Mouse (Mus musculus) NIH3T3 (cell line): ENCODE measurements around the gene H2afy.
A peak's percentile ranks its signal among the peaks of the same experiment; 100 is the strongest.
"Not testable (repeated sequence)": the region's sequence is repeated elsewhere in the genome, so short reads cannot be mapped to it uniquely, and the experiment has no call there.

Experiments used
- DNase-seq: peaks from one replicate; pipeline ENCODE4 v3.0.0-alpha.2; 2012; ENCODE audit warnings: low read depth

H2afy gene

GRCm38 (mm10) chr13:56071586-56072267, 64.4 kb downstream of the H2afy start:
- no peak for DNase-seq

DNA sequence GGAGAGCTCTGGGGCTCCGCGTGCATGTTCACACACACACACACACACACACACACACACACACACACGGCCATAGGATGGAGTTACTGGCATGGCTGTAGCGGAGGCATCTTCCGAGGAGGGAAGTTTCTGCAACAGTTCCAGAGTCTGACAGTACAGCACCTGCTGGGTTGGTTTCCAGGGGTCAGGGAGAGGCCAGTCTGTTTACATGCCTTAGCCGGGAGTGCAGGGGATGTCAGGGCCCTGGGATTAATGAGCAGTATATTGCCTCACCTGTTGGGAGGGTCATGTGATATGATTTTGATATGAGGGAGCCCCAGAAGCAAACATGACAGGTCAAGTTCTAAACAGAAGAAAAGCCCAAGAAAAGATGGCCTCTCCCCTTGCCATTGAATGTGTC, 66.5 kb downstream of the H2afy start:
- no peak for DNase-seq

GRCm38 (mm10) chr13:56068517-56068916, 67.6 kb downstream of the H2afy start:
- DNase-seq, result no peak

DNA sequence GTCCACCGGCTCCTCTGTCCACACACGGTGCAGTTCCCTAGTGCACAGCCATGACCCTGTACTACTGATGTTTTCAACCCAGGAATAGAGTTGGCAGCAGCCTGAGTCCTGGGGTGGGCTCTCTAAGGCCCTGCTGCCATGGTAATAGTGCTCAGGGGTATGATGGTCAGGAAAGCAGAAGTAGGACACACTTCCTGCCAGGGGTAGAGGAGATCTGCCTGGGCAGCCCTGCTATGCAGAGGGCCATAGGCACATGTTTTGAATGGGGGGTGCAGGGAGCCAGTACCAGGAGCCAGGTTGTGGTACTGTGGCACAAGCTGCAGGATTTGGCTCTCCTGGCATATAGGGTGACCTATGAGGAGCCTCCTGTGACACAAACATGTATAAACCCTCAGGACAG, 69.3 kb downstream of the H2afy start:
- DNase-seq, result no peak

GRCm38 (mm10) chr13:56066152-56066551, 70.0 kb downstream of the H2afy start:
- DNase-seq, result no peak

GRCm38 (mm10) chr13:56057761-56058160, 78.4 kb downstream of the H2afy start:
- DNase-seq, result no peak

GRCm38 (mm10) chr13:56055720-56056119, 80.4 kb downstream of the H2afy start:
- DNase-seq, result no peak

DNA sequence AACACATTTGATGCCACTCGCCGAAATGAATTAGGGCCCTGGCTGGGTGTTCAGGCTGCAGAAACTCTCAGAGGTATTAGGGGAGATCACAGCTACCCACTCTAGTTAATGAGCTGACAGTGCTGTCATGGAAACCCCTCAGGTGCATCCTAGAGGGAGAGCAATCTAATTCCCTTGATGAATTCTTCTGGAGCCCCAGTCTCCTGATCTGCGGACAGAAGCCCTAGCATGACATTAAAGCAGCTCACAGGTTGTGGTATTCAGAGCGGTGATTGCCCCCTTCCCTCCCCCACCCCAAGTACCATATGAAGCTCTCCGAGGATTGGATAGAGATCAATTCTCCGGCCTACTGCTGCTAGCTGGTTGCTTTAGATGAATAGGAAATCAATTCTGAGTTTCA, 82.1 kb downstream of the H2afy start:
- no peak for DNase-seq

GRCm38 (mm10) chr13:56052781-56053180, 83.4 kb downstream of the H2afy start:
- peak; percentile 7 for DNase-seq

- DNase-seq, result peak; percentile 28
Observed at GRCm38 (mm10) chr13:56050246-56050645, 85.9 kb downstream of the H2afy start.

- no peak for DNase-seq
Observed at GRCm38 (mm10) chr13:56042221-56042620, 93.9 kb downstream of the H2afy start.

DNA sequence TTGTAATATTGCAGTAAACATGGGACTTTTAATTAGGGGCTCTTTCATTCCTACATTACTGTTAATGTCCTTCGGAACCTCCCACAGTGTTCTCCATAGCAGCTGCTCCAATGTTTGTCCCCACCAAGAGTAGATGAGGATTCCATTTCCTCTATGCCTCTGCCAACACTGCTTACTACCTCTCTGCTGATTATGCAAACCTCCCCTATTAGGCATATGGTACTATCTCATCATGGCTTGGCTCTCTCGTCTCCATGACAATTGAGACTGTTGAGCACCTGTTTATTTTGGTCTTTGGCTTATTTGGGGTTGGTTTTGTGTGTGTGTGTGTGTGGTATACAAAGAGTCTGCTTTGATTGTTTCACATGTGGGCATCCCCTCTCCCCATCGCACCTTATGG, 95.5 kb downstream of the H2afy start:
- no peak for DNase-seq

DNA sequence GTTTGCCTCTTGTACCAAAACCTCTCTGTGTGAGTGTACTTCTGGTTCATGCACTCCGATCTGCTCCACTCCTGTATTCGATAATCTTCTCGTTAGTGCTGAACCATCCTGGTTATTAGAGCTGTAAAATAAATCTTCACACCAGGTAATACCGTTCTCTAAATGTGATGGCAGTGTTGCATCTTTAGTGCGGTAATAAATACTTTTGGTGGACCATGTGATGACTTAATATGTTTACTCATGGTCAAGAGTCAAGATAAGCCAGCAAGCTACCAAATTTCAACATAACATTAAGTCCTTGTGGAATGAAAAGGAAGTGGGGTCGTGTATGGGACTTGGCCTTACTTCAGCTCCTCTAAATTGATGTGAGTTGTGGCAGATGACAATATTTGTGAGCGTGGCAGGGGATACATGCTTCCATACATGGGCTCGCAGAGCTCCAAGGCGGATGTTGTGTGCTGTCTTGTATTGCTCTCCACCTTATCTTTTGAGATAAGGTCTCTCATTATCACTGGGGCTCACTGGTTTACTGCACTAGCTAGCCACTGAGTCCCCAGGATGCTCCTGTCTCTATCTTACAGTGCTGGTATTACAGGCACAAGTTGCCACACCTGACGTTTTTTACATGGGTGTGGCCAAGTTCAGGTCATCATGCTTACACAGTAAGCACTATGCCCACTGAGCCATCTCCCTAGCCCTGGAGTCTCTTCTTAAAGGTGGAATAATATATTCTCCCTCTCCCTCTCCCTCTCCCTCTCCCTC, 96.4 kb downstream of the H2afy start:
- no peak for DNase-seq

GRCm38 (mm10) chr13:56029006-56029405, 107.2 kb downstream of the H2afy start:
- peak; percentile 51 for DNase-seq

DNA sequence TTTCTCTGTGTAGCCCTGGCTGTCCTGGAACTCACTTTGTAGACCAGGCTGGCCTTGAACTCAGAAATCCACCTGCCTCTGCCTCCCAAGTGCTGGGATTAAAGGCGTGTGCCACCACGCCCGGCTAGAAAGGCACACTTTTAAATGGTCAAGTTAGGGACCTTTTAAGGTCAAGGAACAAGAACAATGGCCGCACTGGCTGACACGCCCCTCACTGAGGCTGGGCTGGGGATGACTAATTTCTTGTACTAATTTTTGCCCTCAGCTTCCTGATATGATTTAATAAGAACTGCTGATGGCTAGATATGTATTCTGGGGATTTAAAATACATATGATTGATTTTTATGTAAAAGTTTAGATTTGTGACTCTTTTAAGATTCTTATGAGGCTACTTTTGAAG, 108.2 kb downstream of the H2afy start:
- not testable (repeated sequence) for DNase-seq

- DNase-seq, result peak; percentile 67
Observed at GRCm38 (mm10) chr13:56026623-56027022, 109.5 kb downstream of the H2afy start.

DNA sequence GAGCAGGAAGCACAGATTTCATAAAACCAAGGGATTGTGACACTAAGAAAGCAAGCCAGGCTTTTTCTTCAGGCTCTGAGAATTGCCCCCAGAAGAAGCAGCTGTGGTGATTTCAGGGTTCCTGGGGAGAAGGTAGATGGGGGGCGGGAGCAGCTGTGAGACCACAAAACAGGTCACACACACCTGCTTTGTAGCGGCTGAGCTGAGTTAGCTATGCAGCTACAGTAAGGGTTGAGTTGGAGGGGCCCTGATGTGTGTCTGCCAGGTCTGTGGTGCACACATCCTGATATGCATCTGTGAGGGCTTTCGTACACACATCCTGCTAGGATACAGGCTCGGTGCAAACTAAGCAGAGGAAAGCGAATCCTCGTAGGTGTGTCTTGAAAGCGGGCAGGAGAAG, 110.1 kb downstream of the H2afy start:
- DNase-seq, result no peak

- DNase-seq, result no peak
Observed at GRCm38 (mm10) chr13:56025027-56025410, 111.1 kb downstream of the H2afy start.

DNA sequence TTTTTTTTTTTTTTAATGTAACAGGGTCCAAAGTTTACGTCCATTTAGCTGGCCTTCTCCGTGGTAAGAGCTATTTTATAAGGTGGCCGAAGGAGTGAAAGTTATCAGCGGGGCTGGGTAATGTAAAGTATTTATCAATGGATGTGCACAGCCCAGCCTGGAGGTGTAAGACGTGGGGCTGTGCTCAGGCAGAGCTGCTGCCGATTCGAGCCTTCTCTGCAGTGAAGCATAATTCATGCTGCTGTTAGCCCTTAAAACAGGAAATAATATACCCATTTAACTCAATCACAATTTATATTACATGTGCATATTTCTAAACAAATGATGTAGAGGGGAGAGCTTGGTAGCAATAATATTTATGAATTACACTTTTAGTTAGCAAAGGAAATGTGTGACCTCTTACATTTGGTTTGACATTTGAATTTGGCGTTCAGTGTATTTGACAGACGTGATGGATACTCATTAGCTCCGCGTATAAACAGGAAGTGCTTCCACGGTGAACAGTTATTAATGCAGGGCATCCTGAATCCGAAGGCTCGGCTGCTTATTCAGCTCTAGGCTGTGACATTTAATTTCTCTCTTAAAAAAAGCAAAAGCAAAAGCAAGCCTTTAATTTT, 111.6 kb downstream of the H2afy start:
- DNase-seq, result no peak
